13 mouse cellular contexts compared by ENCODE assay signal in the genomic region with DNA sequence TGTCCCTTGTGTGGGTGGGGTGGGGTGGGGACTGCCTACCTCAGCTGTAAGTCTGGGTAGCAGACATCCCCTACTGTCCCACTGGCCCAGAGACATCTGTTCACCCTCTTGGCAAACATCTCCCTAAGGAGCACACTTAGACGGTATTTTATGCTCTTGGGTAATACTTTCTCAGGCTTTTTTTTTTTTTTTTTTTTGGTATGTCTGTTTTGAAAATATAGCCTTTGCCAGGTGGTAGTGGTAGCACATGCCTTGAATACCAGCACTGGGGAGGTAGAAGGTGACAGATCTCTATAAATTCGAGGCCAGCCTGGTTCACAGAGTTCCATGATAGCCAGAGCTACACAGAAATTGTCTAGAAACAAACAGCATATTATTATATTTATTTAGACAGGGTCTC. TPM values are rescaled to one million over a fixed set of nuclear protein-coding genes. Genes with fewer than 3 reads are reported as not detected.
A peak's percentile ranks its signal among the peaks of the same experiment; 100 is the strongest.
DNase-seq lines count a peak whose midpoint lies in the region; ATAC-seq and TF ChIP-seq lines count a peak whose summit lies in the region.
"Had no signal": no experiment of that assay in that cellular context is flagged by ENCODE, and none has a peak within 500 bp of the region (broad histone marks: within the 10 kb centered on the region; RNA-seq: fewer than 3 reads in every experiment).

No protein-coding gene starts in this region.

- 39% methylated on average over 2 of the region's 2 CpGs for WGBS in heart, embryonic 15.5 days
- WGBS in lung, embryonic 14.5 days: 41% methylated on average over 2 of the region's 2 CpGs
- WGBS in embryonic facial prominence, embryonic 14.5 days: 45% methylated on average over 2 of the region's 2 CpGs
- WGBS in liver, embryonic 16.5 days (ENCODE audit: insufficient replicate concordance): 29% methylated on average over 2 of the region's 2 CpGs

- H3K4me3 ChIP-seq in heart, embryonic 15.5 days: no peak overlapping the region
- no peak overlapping the region for H3K4me3 ChIP-seq in lung, embryonic 14.5 days (ENCODE audit: low read depth, low read length)
- no peak overlapping the region for H3K4me3 ChIP-seq in embryonic facial prominence, embryonic 14.5 days (ENCODE audit: low read depth, low read length)
- H3K4me3 ChIP-seq in liver, embryonic 16.5 days (ENCODE audit: low read depth, low read length): no peak overlapping the region

- H3K4me2 ChIP-seq in heart, embryonic 15.5 days: no peak overlapping the region
- H3K4me2 ChIP-seq in lung, embryonic 14.5 days: no peak overlapping the region
- H3K4me2 ChIP-seq in embryonic facial prominence, embryonic 14.5 days (ENCODE audit: low read depth, low read length): no peak overlapping the region
- H3K4me2 ChIP-seq in liver, embryonic 16.5 days (ENCODE audit: low read depth, low read length): no peak overlapping the region

- peaks cover 61% of the 10 kb centered on the region for H3K4me1 ChIP-seq in heart, embryonic 15.5 days (replicated peaks)
- no peaks in the 10 kb centered on the region for H3K4me1 ChIP-seq in lung, embryonic 14.5 days (ENCODE audit: insufficient read depth)
- no peaks in the 10 kb centered on the region for H3K4me1 ChIP-seq in embryonic facial prominence, embryonic 14.5 days (ENCODE audit: control insufficient read depth, insufficient read depth, low read length)
- peaks cover 31% of the 10 kb centered on the region for H3K4me1 ChIP-seq in liver, embryonic 16.5 days (ENCODE audit: control insufficient read depth, low read depth, low read length)

- no peak for TF ChIP-seq CTCF in lung, embryonic 14.5 days (IDR thresholded peaks at IDR 0.05; ENCODE audit: low read depth)

- no peaks in the 10 kb centered on the region for H3K9me3 ChIP-seq in heart, embryonic 15.5 days (replicated peaks)
- H3K9me3 ChIP-seq in lung, embryonic 14.5 days (ENCODE audit: low read depth, low read length): no peaks in the 10 kb centered on the region
- H3K9me3 ChIP-seq in embryonic facial prominence, embryonic 14.5 days (ENCODE audit: control insufficient read depth, low read length): no peaks in the 10 kb centered on the region
- H3K9me3 ChIP-seq in liver, embryonic 16.5 days (replicated peaks; ENCODE audit: control insufficient read depth, low read length): no peaks in the 10 kb centered on the region
- H3K9me3 ChIP-seq: neural tube, embryonic 12.5 days had no signal

- H3K27ac ChIP-seq in heart, embryonic 15.5 days: peak overlapping the region; percentile 88
- peak overlapping the region; percentile 36; the same call in 1 of the 2 replicates for H3K27ac ChIP-seq in lung, embryonic 14.5 days (ENCODE audit: low read depth)
- peak overlapping the region; percentile 91 for H3K27ac ChIP-seq in embryonic facial prominence, embryonic 14.5 days (replicated peaks; ENCODE audit: low read depth, low read length)
- peak overlapping the region; percentile 75 for H3K27ac ChIP-seq in liver, embryonic 16.5 days (ENCODE audit: low read length)

- no peak overlapping the region for H3K9ac ChIP-seq in heart, embryonic 15.5 days
- no peak overlapping the region for H3K9ac ChIP-seq in lung, embryonic 14.5 days
- H3K9ac ChIP-seq in embryonic facial prominence, embryonic 14.5 days (ENCODE audit: low read depth, low read length): no peak overlapping the region; the same call in 1 of the 2 replicates
- no peak overlapping the region for H3K9ac ChIP-seq in liver, embryonic 16.5 days (ENCODE audit: low read depth, low read length)

- H3K36me3 ChIP-seq in heart, embryonic 15.5 days: peaks cover 40% of the 10 kb centered on the region
- H3K36me3 ChIP-seq in lung, embryonic 14.5 days (ENCODE audit: insufficient read depth): peaks cover 49% of the 10 kb centered on the region
- H3K36me3 ChIP-seq in embryonic facial prominence, embryonic 14.5 days (ENCODE audit: control insufficient read depth, insufficient read depth, low read length): peaks cover 46% of the 10 kb centered on the region
- peaks cover 38% of the 10 kb centered on the region for H3K36me3 ChIP-seq in liver, embryonic 16.5 days (ENCODE audit: control insufficient read depth, insufficient read depth)

- ATAC-seq in heart, embryonic 15.5 days (replicated peaks; ENCODE audit: insufficient number of reproducible peaks, insufficient read depth, low FRiP score, low read depth): no peak
- ATAC-seq in lung, embryonic 14.5 days (ENCODE audit: insufficient read depth): no peak
- no peak for ATAC-seq in embryonic facial prominence, embryonic 14.5 days (ENCODE audit: low read depth)
- ATAC-seq in liver, embryonic 16.5 days (ENCODE audit: low read depth): no peak
- no peak for ATAC-seq in megakaryocyte-erythroid progenitor cell, adult 5-6 weeks (replicated peaks; ENCODE audit: low FRiP score, low TSS enrichment, poor library complexity, severe bottlenecking)

- H3K27me3 ChIP-seq in heart, embryonic 15.5 days: no peaks in the 10 kb centered on the region
- no peaks in the 10 kb centered on the region for H3K27me3 ChIP-seq in lung, embryonic 14.5 days (ENCODE audit: insufficient read depth, low read length)
- H3K27me3 ChIP-seq in embryonic facial prominence, embryonic 14.5 days (replicated peaks; ENCODE audit: control insufficient read depth, insufficient read depth, low read length): no peaks in the 10 kb centered on the region
- no peaks in the 10 kb centered on the region for H3K27me3 ChIP-seq in liver, embryonic 16.5 days (ENCODE audit: control insufficient read depth, insufficient read depth, low read depth, low read length)
- H3K27me3 ChIP-seq: neural tube, embryonic 12.5 days had no signal

- DNase-seq in heart, postnatal 4 days: no peak
- no peak for DNase-seq in lung, embryonic 14.5 days
- DNase-seq in lung, postnatal 10 days: no peak
- DNase-seq in embryonic facial prominence, embryonic 14.5 days (ENCODE audit: low spot score): no peak
- no peak for DNase-seq in ovary, adult 18-20 months (ENCODE audit: low spot score)
- DNase-seq: cerebellum, adult 11 months; gastrocnemius, postnatal 36 days; lung, postnatal 36 days had no signal

RNA-seq across cellular contexts. Expression of a gene that starts 1.1 kb away (rescaled TPM):
- 224 and 234 TPM in 2 replicates for polyA plus RNA-seq in heart, embryonic 15.5 days (2015; fragmentation: Nextera tagmentation; extraction: Ambion mirVana)
- total RNA-seq in heart, postnatal 4 days (2021): 100 to 1,000 TPM; 647 to 783 TPM
- polyA plus RNA-seq in lung, embryonic 14.5 days (2014; fragmentation: Nextera tagmentation; extraction: Ambion mirVana): 127 and 133 TPM in 2 replicates
- 183 and 202 TPM in 2 replicates for polyA plus RNA-seq in embryonic facial prominence, embryonic 14.5 days (2014; fragmentation: Nextera tagmentation; extraction: Ambion mirVana)
- 172 and 201 TPM in 2 replicates for polyA plus RNA-seq in liver, embryonic 16.5 days (2015; fragmentation: Nextera tagmentation; extraction: Ambion mirVana)
- total RNA-seq in megakaryocyte-erythroid progenitor cell, adult 5-6 weeks (2014; fragmentation: Nextera tagmentation): 119 and 130 TPM in 2 replicates
- total RNA-seq in megakaryocyte-erythroid progenitor cell, adult 5-6 weeks (2017): 85.5 and 95.0 TPM in 2 replicates

RNA-seq across cellular contexts. Expression of a gene that starts 9.7 kb away (rescaled TPM):
- polyA plus RNA-seq in heart, embryonic 15.5 days (2015; fragmentation: Nextera tagmentation; extraction: Ambion mirVana): 8.2 and 9.1 TPM in 2 replicates
- total RNA-seq in heart, postnatal 4 days (2021): 10 to 100 TPM; 17.8 to 20.8 TPM
- polyA plus RNA-seq in lung, embryonic 14.5 days (2014; fragmentation: Nextera tagmentation; extraction: Ambion mirVana): 3.2 and 3.7 TPM in 2 replicates
- polyA plus RNA-seq in embryonic facial prominence, embryonic 14.5 days (2014; fragmentation: Nextera tagmentation; extraction: Ambion mirVana): 3.4 and 4.1 TPM in 2 replicates
- polyA plus RNA-seq in liver, embryonic 16.5 days (2015; fragmentation: Nextera tagmentation; extraction: Ambion mirVana): 6.2 and 22.3 TPM in 2 replicates
- 8.7 and 23.2 TPM in 2 replicates for total RNA-seq in megakaryocyte-erythroid progenitor cell, adult 5-6 weeks (2014; fragmentation: Nextera tagmentation)
- 2.6 and 3.8 TPM in 2 replicates for total RNA-seq in megakaryocyte-erythroid progenitor cell, adult 5-6 weeks (2017)

RNA-seq across cellular contexts. Expression of a gene that starts 15.6 kb away (rescaled TPM):
- 152 and 158 TPM in 2 replicates for polyA plus RNA-seq in heart, embryonic 15.5 days (2015; fragmentation: Nextera tagmentation; extraction: Ambion mirVana)
- total RNA-seq in heart, postnatal 4 days (2021): 100 to 1,000 TPM; 549 to 557 TPM
- polyA plus RNA-seq in lung, embryonic 14.5 days (2014; fragmentation: Nextera tagmentation; extraction: Ambion mirVana): 254 and 255 TPM in 2 replicates
- 180 and 182 TPM in 2 replicates for polyA plus RNA-seq in embryonic facial prominence, embryonic 14.5 days (2014; fragmentation: Nextera tagmentation; extraction: Ambion mirVana)
- 69.0 and 80.7 TPM in 2 replicates for polyA plus RNA-seq in liver, embryonic 16.5 days (2015; fragmentation: Nextera tagmentation; extraction: Ambion mirVana)
- 437 and 487 TPM in 2 replicates for total RNA-seq in megakaryocyte-erythroid progenitor cell, adult 5-6 weeks (2014; fragmentation: Nextera tagmentation)
- total RNA-seq in megakaryocyte-erythroid progenitor cell, adult 5-6 weeks (2017): 350 and 619 TPM in 2 replicates

RNA-seq across cellular contexts. Expression of a gene that starts 35.2 kb away (rescaled TPM):
- polyA plus RNA-seq in heart, embryonic 15.5 days (2015; fragmentation: Nextera tagmentation; extraction: Ambion mirVana): 2.8 and 7.3 TPM in 2 replicates
- total RNA-seq in heart, postnatal 4 days (2021): 1 to 10 TPM; 1.1 to 1.8 TPM
- polyA plus RNA-seq in lung, embryonic 14.5 days (2014; fragmentation: Nextera tagmentation; extraction: Ambion mirVana): 6.8 and 6.9 TPM in 2 replicates
- 2.7 and 3.0 TPM in 2 replicates for polyA plus RNA-seq in embryonic facial prominence, embryonic 14.5 days (2014; fragmentation: Nextera tagmentation; extraction: Ambion mirVana)
- 8.1 and 8.7 TPM in 2 replicates for polyA plus RNA-seq in liver, embryonic 16.5 days (2015; fragmentation: Nextera tagmentation; extraction: Ambion mirVana)
- total RNA-seq in megakaryocyte-erythroid progenitor cell, adult 5-6 weeks (2014; fragmentation: Nextera tagmentation): 21.5 and 26.4 TPM in 2 replicates
- 17.9 and 24.5 TPM in 2 replicates for total RNA-seq in megakaryocyte-erythroid progenitor cell, adult 5-6 weeks (2017)

RNA-seq across cellular contexts. Expression of a gene that starts 39.7 kb away (rescaled TPM):
- polyA plus RNA-seq in heart, embryonic 15.5 days (2015; fragmentation: Nextera tagmentation; extraction: Ambion mirVana): 1.7 and 2.7 TPM in 2 replicates
- 1 to 10 TPM; 1.4 to 4.4 TPM for total RNA-seq in heart, postnatal 4 days (2021)
- polyA plus RNA-seq in lung, embryonic 14.5 days (2014; fragmentation: Nextera tagmentation; extraction: Ambion mirVana): 1.0 and 1.7 TPM in 2 replicates
- polyA plus RNA-seq in embryonic facial prominence, embryonic 14.5 days (2014; fragmentation: Nextera tagmentation; extraction: Ambion mirVana): 27.3 and 53.0 TPM in 2 replicates
- polyA plus RNA-seq in liver, embryonic 16.5 days (2015; fragmentation: Nextera tagmentation; extraction: Ambion mirVana): 0.16 and 0.19 TPM in 2 replicates
- not detected in 2 replicates for total RNA-seq in megakaryocyte-erythroid progenitor cell, adult 5-6 weeks (2014; fragmentation: Nextera tagmentation)
- total RNA-seq in megakaryocyte-erythroid progenitor cell, adult 5-6 weeks (2017): not detected in 2 replicates
- total RNA-seq: gastrocnemius, postnatal 36 days had no signal
- polyA plus RNA-seq: erythroblast, embryonic 14.5 days had no signal

Comparison
In these comparisons a context has a peak if more than half of its experiments do, and no peak if none do; other contexts are left out.
1. H3K27ac ChIP-seq: peak in every context shown above with its lines; median percentile 91 in embryonic facial prominence, embryonic 14.5 days; 88 in heart, embryonic 15.5 days; 75 in liver, embryonic 16.5 days; 36 in lung, embryonic 14.5 days.